Mouse (Mus musculus): ENCODE data around the gene Tex48. TPM values are rescaled to one million over a fixed set of nuclear protein-coding genes. Genes with fewer than 3 reads are reported as not detected.

Gene Tex48
- polyA plus RNA-seq, 1 experiment: not detected

GRCm38 (mm10) chr4:63561861-63562675 lies 60.2 kb downstream of the Tex48 start:
- H3K36me3 ChIP-seq (ENCODE audit: control insufficient read depth, insufficient read depth): peaks cover 29% of the 10 kb centered on the region
- TF ChIP-seq USF1 (IDR thresholded peaks at IDR 0.05; ENCODE audit: low read depth) (no peak), MYOG (IDR thresholded peaks at IDR 0.05; ENCODE audit: control insufficient read depth in 1 of 3, insufficient read depth in 1 of 3, insufficient read length in 2 of 3, low read depth in 2 of 3) (peak in 1 of 3 experiments; percentile 3), MYOD1 (IDR thresholded peaks at IDR 0.05; ENCODE audit: control insufficient read depth in 1 of 3, insufficient read length in 2 of 3, low read depth in 2 of 3) (peak in 2 of 3 experiments; percentile 35 to 68)
- H3K4me3 ChIP-seq: no peak overlapping the region

GRCm38 (mm10) chr4:63560079-63560478 lies 62.1 kb downstream of the Tex48 start:
- H3K27me3 ChIP-seq (ENCODE audit: control insufficient read depth, insufficient read depth, insufficient read length): no peaks in the 10 kb centered on the region
- peak overlapping the region; percentile 98 for H3K4me2 ChIP-seq (ENCODE audit: low read depth)
- TF ChIP-seq USF1 (IDR thresholded peaks at IDR 0.05; ENCODE audit: low read depth) (no peak), POLR2AphosphoS2 (IDR thresholded peaks at IDR 0.05; ENCODE audit: insufficient read length, low read depth) (peak; percentile 53), POLR2A (IDR thresholded peaks at IDR 0.05; ENCODE audit: insufficient read length, low read depth) (peak; percentile 47), CEBPB (IDR thresholded peaks at IDR 0.05; ENCODE audit: insufficient read depth, poor library complexity, severe bottlenecking) (0 out of 2 replicates have a peak, but pooled peaks have one; percentile 21), SRF (IDR thresholded peaks at IDR 0.05; ENCODE audit: control insufficient read depth, insufficient read length, low read depth) (no peak), E2F4 (IDR thresholded peaks at IDR 0.05; ENCODE audit: insufficient read depth) (no peak), MYOG (IDR thresholded peaks at IDR 0.05; ENCODE audit: control insufficient read depth in 1 of 3, insufficient read depth in 1 of 3, insufficient read length in 2 of 3, low read depth in 2 of 3) (peak in 2 of 3 experiments; percentile 5 to 61)
- peaks cover 25% of the 10 kb centered on the region for H3K79me2 ChIP-seq (ENCODE audit: control insufficient read depth, insufficient read depth)
- peak overlapping the region; percentile 44 for H3ac ChIP-seq (ENCODE audit: control insufficient read depth, insufficient read length)
- peaks cover 23% of the 10 kb centered on the region for H3K36me3 ChIP-seq (ENCODE audit: control insufficient read depth, insufficient read depth)
- peak overlapping the region; percentile 42 for H3K4me3 ChIP-seq

More at GRCm38 (mm10) chr4:63561861-63562675, 60.2 kb downstream of the Tex48 start:
- Histone ChIP-seq H3ac (ENCODE audit: control insufficient read depth, insufficient read length) (no peak overlapping the region), H3K27me3 (ENCODE audit: control insufficient read depth, insufficient read depth, insufficient read length) (no peaks in the 10 kb centered on the region), H3K79me2 (ENCODE audit: control insufficient read depth, insufficient read depth) (peaks cover 25% of the 10 kb centered on the region), H3K4me2 (ENCODE audit: low read depth) (peak overlapping the region; percentile 98)

GRCm38 (mm10) chr4:63559127-63559697 lies 63.0 kb downstream of the Tex48 start:
- peaks cover 23% of the 10 kb centered on the region for H3K79me2 ChIP-seq (ENCODE audit: control insufficient read depth, insufficient read depth)
- peaks cover 27% of the 10 kb centered on the region for H3K36me3 ChIP-seq (ENCODE audit: control insufficient read depth, insufficient read depth)
- TF ChIP-seq TCF3 (IDR thresholded peaks at IDR 0.05; ENCODE audit: insufficient read length, low read depth) (no peak), MYOD1 (IDR thresholded peaks at IDR 0.05; ENCODE audit: control insufficient read depth in 1 of 3, insufficient read length in 2 of 3, low read depth in 2 of 3) (no peak), CEBPB (IDR thresholded peaks at IDR 0.05; ENCODE audit: insufficient read depth, poor library complexity, severe bottlenecking) (no peak), SRF (IDR thresholded peaks at IDR 0.05; ENCODE audit: control insufficient read depth, insufficient read length, low read depth) (no peak), TCF12 (IDR thresholded peaks at IDR 0.05; ENCODE audit: insufficient read depth, poor library complexity, severe bottlenecking) (no peak), E2F4 (IDR thresholded peaks at IDR 0.05; ENCODE audit: insufficient read depth) (no peak), POLR2A (IDR thresholded peaks at IDR 0.05; ENCODE audit: insufficient read length, low read depth) (peak; percentile 3)
- no peaks in the 10 kb centered on the region for H3K27me3 ChIP-seq (ENCODE audit: control insufficient read depth, insufficient read depth, insufficient read length)
- H3ac ChIP-seq (ENCODE audit: control insufficient read depth, insufficient read length): peak overlapping the region; percentile 44
- H3K4me3 ChIP-seq: peak overlapping the region; percentile 42
- H3K4me2 ChIP-seq (ENCODE audit: low read depth): peak overlapping the region; percentile 98

- peaks cover 22% of the 10 kb centered on the region for H3K79me2 ChIP-seq (ENCODE audit: control insufficient read depth, insufficient read depth)
- H3K36me3 ChIP-seq (ENCODE audit: control insufficient read depth, insufficient read depth): peaks cover 28% of the 10 kb centered on the region
- H3ac ChIP-seq (ENCODE audit: control insufficient read depth, insufficient read length): peak within 1 kb of the TSS; percentile 44
- peak within 1 kb of the TSS; percentile 98 for H3K4me2 ChIP-seq (ENCODE audit: low read depth)
- peak; percentile 51 for TF ChIP-seq MAX (IDR thresholded peaks at IDR 0.05; ENCODE audit: low read depth)
- TF ChIP-seq REST (IDR thresholded peaks at IDR 0.05; ENCODE audit: insufficient read depth, insufficient read length): no peak
- TF ChIP-seq POLR2AphosphoS2 (IDR thresholded peaks at IDR 0.05; ENCODE audit: insufficient read length, low read depth): peak; percentile 72
- TF ChIP-seq TCF12 (IDR thresholded peaks at IDR 0.05; ENCODE audit: insufficient read depth, poor library complexity, severe bottlenecking): no peak
- TF ChIP-seq POLR2A (IDR thresholded peaks at IDR 0.05; ENCODE audit: insufficient read length, low read depth): peak; percentile 87
- H3K4me3 ChIP-seq: peak within 1 kb of the TSS; percentile 42
- no peaks in the 10 kb centered on the region for H3K27me3 ChIP-seq (ENCODE audit: control insufficient read depth, insufficient read depth, insufficient read length)
These were observed 63.7 kb downstream of the Tex48 start, which contains the start of gene Tmem268 for GRCm38 (mm10) chr4:63558407-63559081. Gene Tmem268, plus strand, starts transcription at chr4:63558781.

Measured in myocyte (in vitro differentiated cells).